Mouse (Mus musculus) right cerebral cortex, postnatal 4 days (tissue): ENCODE measurements around the gene Krtap3-1.
"Not testable (repeated sequence)": the region's sequence is repeated elsewhere in the genome, so short reads cannot be mapped to it uniquely, and the experiment has no call there.

Experiments used
- DNase-seq: peaks from one replicate; pipeline ENCODE4 v3.0.0-alpha.2; 2022

The Krtap3-1 gene

DNA sequence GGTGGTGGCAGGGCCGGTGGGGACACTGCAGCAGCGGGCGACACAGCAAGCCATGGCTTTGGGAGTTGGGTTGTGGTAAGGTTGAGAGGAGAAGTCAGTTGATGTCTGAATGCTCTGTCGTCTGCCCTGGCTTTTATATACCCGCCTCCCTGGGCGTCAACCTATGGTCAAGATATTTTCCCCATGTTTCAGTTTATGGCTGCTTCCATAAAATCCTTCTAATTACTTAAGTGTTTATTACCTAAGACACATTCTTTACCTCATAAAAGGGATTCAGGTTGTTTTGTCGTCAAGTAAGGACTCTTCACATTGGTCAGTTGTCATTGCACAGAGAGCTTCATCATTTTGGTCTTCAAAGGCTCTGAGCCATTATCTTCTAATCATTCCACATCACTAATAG is at the start of gene Krtap3-1:
Gene Krtap3-1, minus strand, starts transcription at position 101 of the 400 bp plus-strand sequence.
- DNase-seq = no peak

DNA sequence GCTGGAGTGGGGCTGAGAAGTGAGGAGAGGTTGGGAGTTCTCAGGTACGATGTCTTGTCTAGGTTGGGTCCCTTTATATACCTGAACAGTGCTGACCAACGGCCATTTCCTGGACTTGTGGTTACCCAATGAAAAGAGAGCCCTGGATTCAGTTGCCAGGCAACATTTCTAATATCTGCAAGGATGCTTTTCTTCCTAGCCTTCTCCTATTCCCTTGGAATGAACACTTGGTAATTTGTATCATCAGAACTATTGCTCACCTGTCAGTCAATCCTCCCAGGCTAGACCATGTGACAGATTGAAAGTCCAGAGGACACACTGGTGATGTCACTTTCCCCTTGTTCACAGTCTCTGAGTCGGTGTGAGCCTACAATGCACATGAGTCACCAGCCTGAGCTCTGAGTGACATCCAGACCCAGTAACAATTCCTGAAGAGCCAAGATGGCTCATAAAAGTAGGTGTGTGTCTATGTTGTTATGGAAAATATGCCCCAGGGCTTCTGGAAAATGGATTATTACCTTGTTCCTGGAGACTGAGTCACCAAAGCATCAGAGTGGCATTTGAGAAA is 48.5 kb upstream of the Krtap3-1 start, which contains the start of gene Krtap2-4:
Gene Krtap2-4, minus strand, starts transcription at position 51 of the 568 bp plus-strand sequence.
- DNase-seq = no peak

DNA sequence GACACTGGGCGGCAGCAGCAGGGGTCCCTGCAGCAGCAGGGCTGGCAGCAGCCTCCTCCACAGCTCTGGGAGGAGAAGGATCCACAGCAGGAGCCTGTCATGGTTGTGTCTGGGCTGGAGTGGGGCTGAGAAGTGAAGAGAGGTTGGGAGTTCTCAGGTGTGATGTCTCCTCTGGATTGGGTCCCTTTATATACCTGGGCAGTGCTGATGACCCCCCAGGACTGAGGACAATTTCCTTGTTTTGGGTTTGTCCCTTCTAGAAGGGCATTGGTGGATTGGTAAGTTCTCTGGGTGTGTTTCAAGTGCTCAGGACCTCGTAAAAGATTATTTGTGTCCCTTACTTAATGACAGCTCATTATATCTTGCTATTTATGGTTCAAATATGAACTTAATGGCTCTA is 43.7 kb upstream of the Krtap3-1 start, which contains the start of gene Gm11937:
Gene Gm11937, minus strand, starts transcription at position 101 of the 400 bp plus-strand sequence.
- not testable (repeated sequence) for DNase-seq

DNA sequence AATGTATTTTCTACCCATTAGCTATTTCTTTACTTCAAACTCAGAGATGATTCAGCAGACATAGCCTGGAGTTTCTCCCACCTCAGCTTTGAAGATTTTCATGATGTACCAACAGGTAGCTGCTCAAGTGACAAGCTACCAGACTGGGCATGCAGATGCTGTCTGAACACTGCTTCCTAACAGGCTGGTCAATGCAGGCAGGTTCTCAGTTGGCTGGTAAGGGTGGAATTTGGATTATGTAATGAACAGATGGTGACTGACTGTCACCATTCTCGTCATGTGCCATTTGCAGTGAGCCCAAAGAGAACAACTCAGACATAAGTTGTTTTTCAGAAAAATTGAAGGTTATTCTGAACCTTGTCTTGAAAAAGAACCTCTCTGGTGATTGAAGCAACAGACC is 42.7 kb upstream of the Krtap3-1 start:
- DNase-seq = no peak

DNA sequence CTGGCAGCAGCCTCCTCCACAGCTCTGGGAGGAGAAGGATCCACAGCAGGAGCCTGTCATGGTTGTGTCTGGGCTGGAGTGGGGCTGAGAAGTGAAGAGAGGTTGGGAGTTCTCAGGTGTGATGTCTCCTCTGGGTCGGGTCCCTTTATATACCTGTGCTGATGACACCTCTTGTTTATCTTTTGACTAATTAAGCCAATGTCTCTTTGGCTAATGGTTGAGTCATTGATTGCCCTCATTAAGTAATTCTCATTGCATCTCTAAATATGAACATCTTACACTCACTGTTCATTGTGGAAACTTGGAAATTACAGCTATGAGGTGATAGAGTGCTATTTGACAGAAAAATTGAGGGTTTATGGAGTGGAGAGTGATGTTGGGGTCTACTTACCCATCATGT is 36.8 kb upstream of the Krtap3-1 start, which contains the start of gene Gm11938:
Gene Gm11938, minus strand, starts transcription at position 101 of the 400 bp plus-strand sequence.
- DNase-seq = not testable (repeated sequence)

DNA sequence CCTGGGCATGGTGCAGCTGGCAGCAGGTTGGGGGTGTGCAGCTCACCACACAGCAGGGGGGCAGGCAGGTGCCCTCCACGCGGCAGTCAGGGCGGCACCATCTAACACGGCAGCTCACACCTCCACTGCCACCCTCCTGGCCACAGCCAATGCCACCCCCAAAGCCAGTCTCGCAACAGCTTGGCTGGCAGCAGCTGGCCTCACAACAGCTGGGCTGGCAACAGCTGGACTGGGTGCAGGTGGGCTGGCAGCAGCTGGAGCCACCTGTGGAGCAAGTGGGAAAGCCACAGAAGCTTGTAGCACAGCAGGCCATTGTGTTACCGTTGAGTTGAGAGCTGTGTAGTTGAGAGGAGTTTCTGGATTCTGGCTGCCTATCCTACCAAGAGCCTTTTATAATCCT is 31.3 kb upstream of the Krtap3-1 start, which contains the start of gene Krtap9-3:
Gene Krtap9-3, minus strand, starts transcription at position 364 of the 400 bp plus-strand sequence.
- DNase-seq = not testable (repeated sequence)

GRCm38 (mm10) chr11:99590981-99591380 is 24.6 kb upstream of the Krtap3-1 start, which contains the start of gene Krtap1-3:
Krtap1-3 (minus strand) TSS chr11:99591339.
- no peak for DNase-seq

GRCm38 (mm10) chr11:99585096-99585495 is 18.7 kb upstream of the Krtap3-1 start:
- no peak for DNase-seq

- no peak for DNase-seq
Observed at GRCm38 (mm10) chr11:99583245-99583704, 16.8 kb upstream of the Krtap3-1 start, which contains the start of gene Krtap1-4. Krtap1-4 (minus strand) TSS chr11:99583654.

DNA sequence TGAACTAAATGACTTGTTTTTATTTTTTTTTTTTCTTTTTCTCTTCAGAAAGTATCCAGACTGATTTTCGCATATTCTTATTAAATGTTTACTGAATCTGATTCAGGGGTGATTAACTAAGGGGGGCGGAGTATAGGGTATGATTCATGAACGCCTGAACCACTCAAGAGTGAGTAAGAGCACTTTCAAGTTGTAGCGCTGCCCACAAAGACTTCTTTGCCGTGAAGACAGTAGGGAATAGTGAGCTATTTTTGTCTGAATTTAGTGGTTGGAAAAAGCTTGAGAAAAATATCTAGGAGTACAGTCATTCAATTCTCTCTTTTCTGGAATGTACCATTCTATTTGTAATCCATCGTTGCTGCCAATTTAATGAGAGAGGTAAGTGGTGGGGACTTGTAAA is 15.1 kb upstream of the Krtap3-1 start:
- DNase-seq = no peak

- no peak for DNase-seq
Observed at GRCm38 (mm10) chr11:99581051-99581450, 14.6 kb upstream of the Krtap3-1 start.

DNA sequence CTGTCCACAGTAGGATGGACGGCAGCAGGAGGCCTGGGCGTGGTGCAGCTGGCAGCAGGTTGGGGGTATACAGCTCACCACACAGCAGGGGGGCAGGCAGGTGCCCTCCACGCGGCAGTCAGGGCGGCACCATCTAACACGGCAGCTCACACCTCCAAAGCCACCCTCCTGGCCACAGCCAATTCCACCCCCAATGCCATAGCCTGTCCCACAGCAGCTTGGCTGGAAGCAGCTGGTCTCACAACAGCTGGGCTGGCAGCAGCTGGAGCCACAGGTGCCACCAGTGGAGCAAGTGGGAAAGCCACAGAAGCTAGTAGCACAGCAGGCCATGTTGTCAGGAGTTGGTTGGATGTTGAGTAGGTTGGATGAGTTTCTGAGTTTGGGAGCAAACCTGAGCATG is 14.2 kb upstream of the Krtap3-1 start, which contains the start of gene Krtap1-5:
Gene Krtap1-5, minus strand, starts transcription at position 381 of the 400 bp plus-strand sequence.
- no peak for DNase-seq

DNA sequence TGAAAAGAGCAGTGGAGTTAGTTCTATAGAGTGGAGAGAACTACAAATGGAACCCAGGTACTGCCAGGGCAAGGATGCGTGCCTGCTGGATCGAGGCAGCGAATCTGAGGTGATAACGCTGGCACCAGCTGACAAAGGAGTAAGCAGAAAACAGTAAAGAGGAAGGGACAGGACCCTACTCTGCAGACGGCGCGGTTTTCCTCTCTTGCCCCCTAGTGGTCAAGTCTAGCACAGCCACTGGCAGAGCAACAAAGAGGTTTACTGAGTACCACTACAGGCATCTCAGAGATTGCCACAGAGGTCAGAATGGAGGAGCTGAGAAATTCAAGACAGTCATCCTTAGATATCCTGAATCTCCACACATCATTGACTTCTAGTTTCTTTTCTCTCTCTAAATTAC is 7.7 kb upstream of the Krtap3-1 start:
- DNase-seq = peak; percentile 70

DNA sequence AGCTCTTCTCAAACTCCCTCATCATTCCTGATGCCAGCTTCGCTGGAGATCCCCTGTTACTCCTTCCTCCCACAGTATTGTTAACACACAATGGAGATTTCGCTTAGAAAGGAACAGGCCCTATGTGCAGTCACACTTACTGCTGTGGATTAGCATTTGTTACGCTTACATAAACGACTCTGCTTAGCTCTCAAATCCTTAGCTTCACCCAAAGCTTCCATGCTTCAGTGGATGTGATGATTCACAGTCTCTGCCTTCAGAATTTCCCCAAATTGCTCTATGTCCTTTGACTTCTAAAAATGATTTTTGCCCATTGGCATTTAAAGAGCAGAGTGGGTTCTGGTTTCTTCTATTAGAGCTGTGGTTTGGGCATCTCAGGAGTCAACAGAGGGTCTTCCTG is 6.7 kb upstream of the Krtap3-1 start:
- no peak for DNase-seq

GRCm38 (mm10) chr11:99562580-99562979 is 3.9 kb downstream of the Krtap3-1 start:
- no peak for DNase-seq

GRCm38 (mm10) chr11:99559366-99559765 is 7.1 kb downstream of the Krtap3-1 start, which contains the start of gene Gm11939:
Gm11939 (minus strand) TSS chr11:99559466.
- DNase-seq = no peak

DNA sequence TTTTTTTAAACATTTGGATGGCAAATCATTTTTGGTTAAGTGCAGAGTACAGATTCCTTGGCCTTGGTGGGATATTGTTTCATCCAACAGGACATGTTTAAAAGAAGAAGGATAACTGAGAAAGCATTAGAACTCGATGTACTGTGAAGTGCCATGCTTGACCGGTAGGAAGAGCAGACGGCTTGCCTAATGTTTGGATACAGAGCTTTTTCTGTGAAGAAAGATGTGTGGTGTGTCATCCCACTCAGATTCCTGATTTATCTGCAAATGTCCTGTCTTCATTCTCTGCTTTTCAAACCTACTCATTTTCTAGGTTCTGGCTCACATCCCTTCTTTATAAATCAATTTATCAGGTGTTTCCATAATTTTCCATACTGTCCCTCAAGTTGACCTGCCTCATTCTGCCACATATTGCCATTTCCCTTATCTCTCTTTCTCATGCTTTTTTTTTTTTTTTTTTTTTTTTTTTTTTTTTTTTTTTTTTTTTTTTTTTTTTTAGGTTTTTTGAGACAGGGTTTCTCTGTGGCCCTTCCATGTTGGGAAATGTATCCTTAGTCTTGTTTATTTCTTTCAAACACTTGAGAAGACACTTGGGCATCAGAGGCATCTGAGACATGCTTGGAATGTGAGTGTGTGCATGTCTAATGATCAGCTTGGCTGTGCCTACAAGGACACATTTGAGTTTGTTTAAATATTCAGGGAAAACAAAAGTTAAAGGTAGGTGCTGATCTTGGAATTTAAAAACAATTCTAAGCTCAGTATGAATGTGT is 8.3 kb downstream of the Krtap3-1 start:
- DNase-seq = no peak

GRCm38 (mm10) chr11:99556753-99557152 is 9.7 kb downstream of the Krtap3-1 start, which contains the start of gene Krtap3-2:
Krtap3-2 (minus strand) TSS chr11:99556853.
- DNase-seq = no peak

DNA sequence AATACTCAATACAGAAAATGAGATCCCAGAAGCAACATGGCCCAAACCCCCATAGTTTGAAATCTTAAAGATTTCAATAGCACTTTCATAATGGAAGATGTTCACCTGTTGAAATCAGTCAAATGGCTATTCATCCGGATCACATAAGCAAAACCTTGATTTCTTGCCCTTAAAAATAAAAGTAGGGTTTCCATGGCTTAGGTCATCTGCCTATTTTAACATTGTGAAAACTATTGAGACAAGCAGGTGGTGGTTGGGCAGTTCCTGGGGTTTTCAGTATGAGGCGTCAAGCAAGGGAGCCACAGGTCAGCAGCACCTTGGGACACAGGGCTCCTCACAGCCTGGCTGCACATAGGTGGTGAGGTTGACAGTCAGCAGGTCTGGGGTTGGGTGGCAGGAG is 10.2 kb downstream of the Krtap3-1 start:
- DNase-seq = no peak

DNA sequence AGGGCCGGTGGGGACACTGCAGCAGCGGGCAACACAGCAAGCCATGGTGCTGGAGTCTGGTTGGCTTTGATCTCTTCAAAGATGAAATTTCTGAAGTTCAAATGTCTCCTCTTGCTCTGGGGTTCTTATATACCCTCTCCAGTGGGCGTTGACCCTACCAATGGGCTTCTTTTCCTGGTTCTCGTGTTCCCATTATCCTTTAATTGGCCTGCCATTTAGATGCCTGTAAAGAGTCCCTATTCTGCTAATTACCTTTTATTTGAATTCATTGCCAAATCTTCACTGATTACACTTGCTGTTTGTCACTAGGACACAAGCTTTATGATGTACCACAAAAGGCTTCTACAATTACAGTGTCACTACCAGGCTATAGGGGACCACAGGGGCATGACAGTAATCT is 15.7 kb downstream of the Krtap3-1 start, which contains the start of gene Krtap3-3:
Gene Krtap3-3, minus strand, starts transcription at position 101 of the 400 bp plus-strand sequence.
- no peak for DNase-seq

- DNase-seq = no peak
Observed at GRCm38 (mm10) chr11:99547892-99548291, 18.5 kb downstream of the Krtap3-1 start.

- peak; percentile 46 for DNase-seq
Observed at GRCm38 (mm10) chr11:99539721-99540120, 26.7 kb downstream of the Krtap3-1 start.

GRCm38 (mm10) chr11:99521288-99521860 is 45.1 kb downstream of the Krtap3-1 start, which contains the start of gene Krt39:
Krt39 (minus strand) TSS chr11:99521338.
- no peak for DNase-seq
